Mouse (Mus musculus) layer of hippocampus, postnatal 10 days (tissue): ENCODE measurements around the gene 2810004N23Rik. TPM values are rescaled to one million over a fixed set of nuclear protein-coding genes. Genes with fewer than 3 reads are reported as not detected.

Source experiments
- DNase-seq, 2 experiments: peaks; one replicate each; pipeline ENCODE4 v3.0.0; 2021; ENCODE audit warnings: low spot score in 2 of 2
- total RNA-seq, 2 experiments: library from RNA; stranded (reverse); gene quantifications; 2 replicates each; pipeline ENCODE4 v1.2.3; 2021

The 2810004N23Rik gene
- total RNA-seq, 2 experiments from 2014 or later, result 21.5 to 22.0 TPM

- peak in 1 of 2 experiments; percentile 33 for DNase-seq
These were observed 36.3 kb downstream of the 2810004N23Rik start for GRCm38 (mm10) chr8:124826658-124827057.

- DNase-seq, result no peak
These were observed 39.4 kb downstream of the 2810004N23Rik start for GRCm38 (mm10) chr8:124823497-124823896.

DNA sequence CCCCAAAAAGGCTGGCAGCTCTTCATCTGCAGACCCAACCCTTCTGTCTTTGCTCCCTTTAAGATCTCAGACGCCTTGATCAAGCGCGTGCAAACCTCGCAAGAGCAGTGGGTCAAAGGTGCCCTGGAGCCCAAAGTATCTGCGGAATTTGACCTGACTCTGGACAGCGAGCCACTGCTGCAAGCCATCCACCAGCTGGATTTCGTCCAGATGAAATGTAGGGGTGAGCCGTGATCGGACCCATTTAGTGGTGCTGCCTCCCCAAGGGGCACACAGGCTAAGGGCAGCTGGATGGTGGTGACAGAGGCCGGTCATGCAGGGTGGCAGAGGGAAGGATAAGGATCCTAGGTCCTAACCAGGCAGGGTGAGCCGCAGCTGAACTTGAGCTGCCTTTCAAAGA is 42.8 kb downstream of the 2810004N23Rik start:
- no peak for DNase-seq

- DNase-seq, result no peak
These were observed 43.3 kb downstream of the 2810004N23Rik start for GRCm38 (mm10) chr8:124819612-124820115.

GRCm38 (mm10) chr8:124817361-124817760 is 45.6 kb downstream of the 2810004N23Rik start:
- DNase-seq, result no peak

DNA sequence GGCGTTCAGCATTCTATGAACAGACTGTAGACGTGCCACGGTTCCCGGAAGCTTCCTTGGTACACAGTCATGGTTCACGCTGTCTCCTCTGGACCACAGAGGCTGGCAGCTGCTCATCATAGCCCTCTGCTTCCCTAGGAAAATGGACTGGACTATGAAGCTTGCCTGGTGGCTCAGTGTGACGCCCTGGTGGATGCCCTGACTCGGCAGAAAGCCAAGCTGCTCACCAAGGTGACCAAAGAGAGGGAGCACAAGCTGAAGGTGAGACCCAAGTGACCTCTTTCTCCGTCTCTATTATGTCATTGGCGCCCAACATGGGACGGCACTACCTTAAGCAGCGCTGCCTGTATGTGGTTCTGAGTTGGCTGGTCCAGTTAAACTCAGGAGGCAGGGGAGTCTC is 46.1 kb downstream of the 2810004N23Rik start:
- DNase-seq, result no peak

DNA sequence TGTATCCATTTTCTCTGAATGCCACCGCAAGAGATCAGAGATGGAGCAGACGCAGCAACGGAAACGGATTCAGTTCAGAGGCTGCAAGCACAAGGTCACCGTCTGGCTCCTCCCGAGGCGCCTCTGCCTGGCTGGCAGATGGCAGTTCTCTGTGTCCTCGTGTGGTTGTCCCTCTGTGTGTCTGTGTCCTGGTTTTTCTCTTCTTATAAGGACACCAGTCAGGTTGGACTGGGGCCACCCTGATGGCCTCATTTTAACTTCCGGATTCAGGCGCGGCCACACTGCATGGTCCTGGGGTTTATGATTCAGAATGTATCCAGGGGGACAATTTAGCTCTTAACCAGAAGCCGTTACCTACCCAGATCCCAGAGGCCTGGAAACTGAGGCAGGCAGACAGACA is 47.0 kb downstream of the 2810004N23Rik start:
- no peak for DNase-seq

GRCm38 (mm10) chr8:124813326-124813725 is 49.6 kb downstream of the 2810004N23Rik start:
- no peak for DNase-seq

GRCm38 (mm10) chr8:124810689-124811394 is 52.1 kb downstream of the 2810004N23Rik start:
- no peak for DNase-seq

DNA sequence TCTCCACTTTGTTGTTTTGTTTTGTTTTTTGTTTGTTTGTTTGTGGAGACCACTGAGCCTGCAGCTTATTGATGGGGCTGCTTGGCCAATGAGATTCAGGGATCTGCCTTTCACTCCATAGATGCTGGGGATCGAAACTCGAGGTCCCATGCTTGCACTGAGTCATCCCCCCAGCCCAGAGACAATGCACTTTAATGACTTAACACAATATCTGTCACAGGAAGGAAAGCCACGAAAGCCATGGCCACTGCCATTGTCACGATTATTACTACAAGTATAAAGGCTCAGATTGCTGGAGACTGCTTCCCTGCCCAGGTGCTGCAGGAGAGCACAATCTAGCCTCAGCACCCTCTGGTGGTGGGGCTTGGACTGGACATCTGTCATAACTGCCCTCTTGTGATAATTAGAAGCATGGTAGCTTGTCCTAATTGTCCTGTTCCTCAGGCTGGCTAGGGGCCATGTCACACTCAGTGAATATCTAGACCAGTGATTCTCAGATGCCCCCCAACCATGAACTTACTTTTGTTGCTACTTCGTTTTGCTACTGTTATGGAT is 52.8 kb downstream of the 2810004N23Rik start:
- no peak for DNase-seq

DNA sequence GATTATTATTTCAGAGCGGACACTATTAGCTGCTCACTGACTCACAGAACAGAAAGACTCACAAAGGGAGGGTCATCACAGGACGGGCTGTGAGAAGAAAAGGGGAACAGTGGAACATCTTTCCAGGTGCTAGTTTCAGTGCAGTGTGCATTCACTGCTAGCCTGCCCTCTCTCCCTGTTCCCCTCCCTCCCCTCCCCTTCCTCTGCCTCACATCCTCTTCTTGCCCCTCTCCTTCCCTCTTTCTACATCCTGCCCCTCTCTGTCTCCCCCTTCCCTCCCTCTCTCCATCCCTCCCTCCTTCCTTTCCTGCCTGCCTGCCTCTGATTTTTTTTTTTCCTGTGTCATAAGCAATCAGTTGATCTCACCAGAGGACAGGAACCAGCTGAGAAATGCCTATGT is 53.5 kb downstream of the 2810004N23Rik start:
- DNase-seq, result no peak

GRCm38 (mm10) chr8:124805990-124806389 is 56.9 kb downstream of the 2810004N23Rik start:
- DNase-seq, result no peak

DNA sequence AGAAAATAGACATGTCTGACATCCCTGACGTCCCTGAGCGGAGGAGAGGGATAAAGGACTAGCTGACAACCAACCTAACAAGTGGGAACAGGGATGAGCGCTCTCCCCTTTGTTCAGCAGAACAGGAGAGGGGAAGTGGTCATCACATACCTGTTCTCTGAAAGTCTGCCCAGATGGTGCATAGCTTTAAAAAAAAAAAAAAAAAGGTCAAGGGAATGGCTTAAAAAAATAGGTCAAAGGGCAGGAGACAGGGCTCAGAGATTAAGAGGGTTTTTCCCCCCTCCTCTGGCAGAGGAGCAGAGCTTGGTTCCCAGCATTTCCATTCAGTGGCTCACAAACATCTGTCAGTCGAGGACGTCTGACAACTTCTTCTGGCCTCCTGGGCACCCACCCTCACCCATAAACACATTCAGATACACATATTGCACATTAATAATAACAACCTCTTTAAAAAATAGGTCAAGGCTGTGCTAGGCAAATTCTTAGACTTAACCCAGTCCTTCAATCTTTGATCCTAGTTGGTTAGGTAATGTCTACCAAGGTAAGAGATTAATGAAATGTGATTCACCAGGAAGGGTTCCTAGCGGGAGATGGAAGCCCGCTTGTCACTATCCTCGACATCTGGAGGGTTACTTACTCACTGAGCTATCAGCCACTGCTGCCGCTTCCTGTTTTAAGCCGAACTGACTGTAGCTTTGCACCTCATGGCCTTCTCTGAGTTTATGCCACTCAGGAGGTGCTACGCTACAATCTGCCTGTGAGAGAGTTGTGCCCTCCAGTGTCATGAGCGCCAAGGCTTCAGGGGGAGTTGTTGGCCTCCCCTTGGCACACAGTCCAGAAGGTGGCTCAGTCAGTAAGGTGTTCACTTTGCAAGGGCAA is 58.9 kb downstream of the 2810004N23Rik start:
- DNase-seq, result no peak

GRCm38 (mm10) chr8:124800542-124800941 is 62.4 kb downstream of the 2810004N23Rik start:
- DNase-seq, result no peak

- no peak for DNase-seq
These were observed 67.0 kb downstream of the 2810004N23Rik start for GRCm38 (mm10) chr8:124795781-124796488.

- DNase-seq, result peak; percentile 86 to 91
These were observed 68.5 kb downstream of the 2810004N23Rik start for GRCm38 (mm10) chr8:124794486-124794780.

- DNase-seq, result peak in 1 of 2 experiments; percentile 41
These were observed 69.0 kb downstream of the 2810004N23Rik start for GRCm38 (mm10) chr8:124793661-124794485.

DNA sequence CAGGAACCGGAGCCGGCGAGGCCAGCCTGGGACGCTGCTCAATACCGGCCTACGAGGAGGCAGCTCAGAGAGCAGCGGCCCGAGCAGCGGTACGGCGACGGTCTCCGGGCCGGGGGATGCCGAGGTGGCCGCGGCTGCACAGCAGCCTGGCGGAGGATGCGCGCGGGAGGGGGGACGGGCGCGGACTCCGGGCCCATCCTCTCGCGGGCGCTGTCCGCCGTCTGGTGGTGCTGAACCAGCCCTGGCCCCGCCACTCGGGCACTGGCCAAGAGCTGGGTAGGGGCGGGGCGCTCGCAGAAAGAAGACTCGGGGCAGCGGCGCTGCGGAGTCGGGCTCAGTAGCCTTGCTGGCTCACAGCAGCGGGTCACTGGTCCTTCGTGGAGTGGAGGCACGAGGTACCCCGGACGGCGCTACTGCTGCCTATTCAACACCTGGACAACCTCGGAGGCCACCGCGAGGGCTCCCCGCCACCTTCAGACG is 69.7 kb downstream of the 2810004N23Rik start:
- peak; percentile 87 to 93 for DNase-seq

- DNase-seq, result peak; percentile 82 to 84
These were observed 70.2 kb downstream of the 2810004N23Rik start, which contains the start of gene Trim67 for GRCm38 (mm10) chr8:124792708-124793107. Gene Trim67, plus strand, starts transcription at chr8:124793092.

DNA sequence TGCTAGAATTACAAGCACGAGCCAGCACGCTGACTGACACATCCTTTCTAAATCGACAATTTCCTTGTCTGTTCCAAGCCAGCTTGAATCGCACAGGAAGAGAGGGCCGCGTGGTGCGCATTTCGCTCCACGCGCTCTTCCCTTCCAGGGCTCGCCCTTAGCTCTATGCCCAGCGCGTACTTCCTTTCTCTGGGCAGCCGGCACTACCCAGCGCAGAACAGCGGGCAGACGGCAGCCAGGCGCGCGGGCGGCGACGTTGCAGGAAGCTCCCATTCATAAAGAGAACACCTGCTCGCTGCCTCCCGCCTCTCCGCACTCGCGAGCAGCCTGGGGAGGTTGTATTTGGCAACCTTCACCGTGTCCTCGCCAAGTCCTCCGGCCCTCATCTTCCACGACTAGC is 70.7 kb downstream of the 2810004N23Rik start:
- peak; percentile 66 to 70 for DNase-seq
